Mouse (Mus musculus) forebrain, embryonic 11.5 days (tissue): ENCODE results near the gene Mad1l1. TPM values are rescaled to one million over a fixed set of nuclear protein-coding genes. Genes with fewer than 3 reads are reported as not detected.

Experiments
- ATAC-seq: fragments of 200-750 bp; cut with Nextera tagmentation; replicated peaks from 2 replicates; pipeline ENCODE4 v1.8.0; 2017; ENCODE audit warnings: moderate TSS enrichment; ENCODE audit not compliant: low FRiP score
- DNase-seq: peaks from one replicate; pipeline ENCODE4 v3.0.0-alpha.2; 2017; ENCODE audit warnings: low spot score
- H3K27ac ChIP-seq: fragments of 300-500 bp; sonication (generic); 2 replicates; pipeline ENCODE4 v1.5.1; 2014; ENCODE audit warnings: low read depth, low read length
- H3K27me3 ChIP-seq: fragments of 300-500 bp; sonication (generic); 2 replicates; pipeline ENCODE4 v1.6.1; 2014; ENCODE audit warnings: mild to moderate bottlenecking, low read length, mixed read lengths; ENCODE audit not compliant: control insufficient read depth, insufficient read depth
- H3K36me3 ChIP-seq: fragments of 300-500 bp; sonication (generic); 2 replicates; pipeline ENCODE4 v1.6.1; 2014; ENCODE audit warnings: mild to moderate bottlenecking, low read length, moderate library complexity, mixed read lengths; ENCODE audit not compliant: control insufficient read depth, insufficient read depth
- H3K4me1 ChIP-seq: fragments of 300-500 bp; sonication (generic); replicated peaks from 2 replicates; pipeline ENCODE4 v1.6.1; 2014; ENCODE audit warnings: low read length, mixed read lengths; ENCODE audit not compliant: control insufficient read depth, insufficient read depth
- H3K4me2 ChIP-seq: fragments of 300-500 bp; sonication (generic); 2 replicates; pipeline ENCODE4 v1.6.1; 2014; ENCODE audit warnings: low read depth, mild to moderate bottlenecking, low read length, moderate library complexity, mixed read lengths; ENCODE audit not compliant: severe bottlenecking
- H3K4me3 ChIP-seq: fragments of 300-500 bp; sonication (generic); 2 replicates; pipeline ENCODE4 v1.5.1; 2014; ENCODE audit warnings: low read depth, low read length
- H3K9ac ChIP-seq: fragments of 300-500 bp; sonication (generic); 2 replicates; pipeline ENCODE4 v1.6.1; 2014; ENCODE audit warnings: low read length
- H3K9me3 ChIP-seq: fragments of 300-500 bp; sonication (generic); 2 replicates; pipeline ENCODE4 v1.6.1; 2016; ENCODE audit warnings: low read length, mixed read lengths; ENCODE audit not compliant: control insufficient read depth
- WGBS: fragments of 180-500 bp; shearing (Covaris S2); extraction: QIAGEN DNeasy Blood & Tissue Kit; methylation state at CpG from one replicate; pipeline ENCODE4 v1.1.7; 2014; 5-methylcytosine and 5-hydroxymethylcytosine counted together
- polyA plus RNA-seq: library from polyadenylated mRNA; unstranded; fragments of >200 nt; fragmentation: Nextera tagmentation; extraction: Ambion mirVana; gene quantifications from 2 replicates; pipeline ENCODE4 v1.2.1, GENCODE M21; 2014

The Mad1l1 gene
- polyA plus RNA-seq, 1 experiment from 2014 or later: 52.7 TPM

GRCm38 (mm10) chr5:140261313-140261712, 60.0 kb downstream of the Mad1l1 start:
- Histone ChIP-seq H3K4me3 (no peak overlapping the region), H3K36me3 (no peaks in the 10 kb centered on the region), H3K9me3 (no peaks in the 10 kb centered on the region), H3K27me3 (no peaks in the 10 kb centered on the region), H3K4me1 (peaks cover 19% of the 10 kb centered on the region), H3K27ac (no peak overlapping the region), H3K4me2 (no peak overlapping the region), H3K9ac (no peak overlapping the region)
- ATAC-seq (no peak), DNase-seq (no peak)
- WGBS: 81% methylated on average over 4 of the region's 4 CpGs

GRCm38 (mm10) chr5:140258633-140259032, 62.7 kb downstream of the Mad1l1 start:
- H3K4me2 ChIP-seq: no peak overlapping the region
- no peak for ATAC-seq
- H3K36me3 ChIP-seq: no peaks in the 10 kb centered on the region
- H3K9ac ChIP-seq: no peak overlapping the region
- WGBS: 90% methylated on average over 5 of the region's 5 CpGs
- H3K9me3 ChIP-seq: no peaks in the 10 kb centered on the region
- no peak for DNase-seq
- H3K4me1 ChIP-seq: peaks cover 2% of the 10 kb centered on the region; the same call in 1 of the 2 replicates
- H3K27ac ChIP-seq: no peak overlapping the region
- no peak overlapping the region for H3K4me3 ChIP-seq
- no peaks in the 10 kb centered on the region for H3K27me3 ChIP-seq

- Histone ChIP-seq H3K36me3 (no peaks in the 10 kb centered on the region), H3K4me1 (no peaks in the 10 kb centered on the region), H3K27me3 (no peaks in the 10 kb centered on the region), H3K9me3 (no peaks in the 10 kb centered on the region), H3K9ac (no peak overlapping the region), H3K4me3 (no peak overlapping the region), H3K4me2 (no peak overlapping the region), H3K27ac (no peak overlapping the region)
- 94% methylated on average over 3 of the region's 3 CpGs for WGBS
- no peak for ATAC-seq
- DNase-seq: no peak
These were observed 63.3 kb downstream of the Mad1l1 start for GRCm38 (mm10) chr5:140258035-140258434.

GRCm38 (mm10) chr5:140257439-140257838, 63.9 kb downstream of the Mad1l1 start:
- Histone ChIP-seq H3K4me1 (no peaks in the 10 kb centered on the region), H3K36me3 (no peaks in the 10 kb centered on the region), H3K27me3 (no peaks in the 10 kb centered on the region), H3K9me3 (no peaks in the 10 kb centered on the region), H3K27ac (no peak overlapping the region), H3K4me3 (no peak overlapping the region), H3K9ac (no peak overlapping the region), H3K4me2 (no peak overlapping the region)
- DNase-seq (no peak), ATAC-seq (no peak)
- WGBS: 96% methylated on average over 5 of the region's 5 CpGs

GRCm38 (mm10) chr5:140256685-140257084, 64.7 kb downstream of the Mad1l1 start:
- Histone ChIP-seq H3K27ac (no peak overlapping the region), H3K4me1 (no peaks in the 10 kb centered on the region), H3K4me3 (no peak overlapping the region), H3K36me3 (no peaks in the 10 kb centered on the region), H3K9ac (no peak overlapping the region), H3K9me3 (no peaks in the 10 kb centered on the region), H3K4me2 (no peak overlapping the region), H3K27me3 (no peaks in the 10 kb centered on the region)
- WGBS: 86% methylated on average over 10 of the region's 10 CpGs
- DNase-seq (no peak), ATAC-seq (no peak)

- Histone ChIP-seq H3K9me3 (no peaks in the 10 kb centered on the region), H3K4me3 (no peak overlapping the region), H3K36me3 (no peaks in the 10 kb centered on the region), H3K27ac (no peak overlapping the region), H3K4me1 (no peaks in the 10 kb centered on the region), H3K4me2 (no peak overlapping the region), H3K9ac (no peak overlapping the region), H3K27me3 (no peaks in the 10 kb centered on the region)
- WGBS: 88% methylated on average over 5 of the region's 5 CpGs
- ATAC-seq (no peak), DNase-seq (no peak)
These were observed 66.1 kb downstream of the Mad1l1 start for GRCm38 (mm10) chr5:140255265-140255664.

GRCm38 (mm10) chr5:140254656-140255055, 66.7 kb downstream of the Mad1l1 start:
- no peaks in the 10 kb centered on the region for H3K27me3 ChIP-seq
- H3K4me1 ChIP-seq: no peaks in the 10 kb centered on the region
- no peaks in the 10 kb centered on the region for H3K36me3 ChIP-seq
- H3K9ac ChIP-seq: no peak overlapping the region
- no peak overlapping the region for H3K27ac ChIP-seq
- DNase-seq (no peak), ATAC-seq (no peak)
- WGBS: 89% methylated on average over 1 of the region's 1 CpGs
- no peaks in the 10 kb centered on the region for H3K9me3 ChIP-seq
- H3K4me3 ChIP-seq: no peak overlapping the region
- no peak overlapping the region for H3K4me2 ChIP-seq

- Histone ChIP-seq H3K4me3 (no peak overlapping the region), H3K4me1 (no peaks in the 10 kb centered on the region), H3K4me2 (no peak overlapping the region), H3K27ac (no peak overlapping the region), H3K9ac (no peak overlapping the region), H3K9me3 (no peaks in the 10 kb centered on the region), H3K27me3 (no peaks in the 10 kb centered on the region), H3K36me3 (no peaks in the 10 kb centered on the region)
- ATAC-seq: no peak
- DNase-seq: no peak
- 96% methylated on average over 2 of the region's 2 CpGs for WGBS
These were observed 69.4 kb downstream of the Mad1l1 start for GRCm38 (mm10) chr5:140251989-140252388.

- no peaks in the 10 kb centered on the region for H3K9me3 ChIP-seq
- ATAC-seq (no peak), DNase-seq (no peak)
- H3K4me3 ChIP-seq: no peak overlapping the region
- H3K27me3 ChIP-seq: no peaks in the 10 kb centered on the region
- H3K27ac ChIP-seq: no peak overlapping the region
- no peaks in the 10 kb centered on the region for H3K36me3 ChIP-seq
- WGBS: 86% methylated on average over 3 of the region's 3 CpGs
- H3K9ac ChIP-seq: no peak overlapping the region
- H3K4me1 ChIP-seq: no peaks in the 10 kb centered on the region
- no peak overlapping the region for H3K4me2 ChIP-seq
These were observed 71.0 kb downstream of the Mad1l1 start for GRCm38 (mm10) chr5:140250370-140250769.
